Mouse (Mus musculus) CH12.LX (cell line): ENCODE data around the gene Cotl1. TPM values are rescaled to one million over a fixed set of nuclear protein-coding genes. Genes with fewer than 3 reads are reported as not detected.

Source experiments
- DNase-seq: peaks from one replicate; pipeline ENCODE4 v3.0.0-alpha.2; 2013; ENCODE audit errors: extremely low read depth
- H3K27ac ChIP-seq: 2 replicates; pipeline ENCODE4 v1.5.1; 2012; ENCODE audit warnings: low read depth, mild to moderate bottlenecking, control low read depth, moderate library complexity; ENCODE audit not compliant: insufficient read depth
- H3K27me3 ChIP-seq: replicated peaks from 2 replicates; pipeline ENCODE3; 2012; ENCODE audit warnings: inconsistent platforms
- H3K36me3 ChIP-seq, 2 experiments: replicated peaks in 1 of 2; 2 replicates each; pipeline versions ENCODE3 to v1.6.1; 2012; ENCODE audit warnings: inconsistent platforms in 1 of 2, low read length in 1 of 2, mild to moderate bottlenecking in 1 of 2, mixed read lengths in 1 of 2, moderate library complexity in 1 of 2; ENCODE audit not compliant: control insufficient read depth in 1 of 2, insufficient read depth in 1 of 2
- H3K4me1 ChIP-seq, 2 experiments: 2 replicates each; pipeline ENCODE4 v1.6.1; 2012; ENCODE audit warnings: inconsistent platforms in 1 of 2, moderate library complexity in 1 of 2; ENCODE audit not compliant: insufficient read depth in 2 of 2, control insufficient read depth in 1 of 2
- H3K4me2 ChIP-seq: 2 replicates; pipeline ENCODE4 v1.6.1; 2012; ENCODE audit warnings: low read depth, mild to moderate bottlenecking, control low read depth; ENCODE audit not compliant: poor library complexity, insufficient read depth, severe bottlenecking
- H3K4me3 ChIP-seq, 3 experiments: fragments of 150-350 bp in 1 of 3; sonication (generic) in 1 of 3; replicated peaks in 1 of 3; 2 replicates each; pipeline versions ENCODE3 to v1.5.1; 2011 to 2012; ENCODE audit warnings: low read depth in 2 of 3, low read length in 2 of 3, mild to moderate bottlenecking in 2 of 3, moderate library complexity in 2 of 3, control low read depth in 1 of 3, improper control_type of control experiment in 1 of 3, inconsistent platforms in 1 of 3, mixed read lengths in 1 of 3; ENCODE audit not compliant: poor library complexity in 1 of 3
- H3K79me2 ChIP-seq: replicated peaks from 2 replicates; pipeline ENCODE4 v1.6.1; 2012; ENCODE audit warnings: mild to moderate bottlenecking, moderate library complexity; ENCODE audit not compliant: control insufficient read depth, poor library complexity, insufficient read depth, severe bottlenecking; ENCODE audit errors: extremely low read depth
- H3K9ac ChIP-seq: 2 replicates; pipeline ENCODE4 v1.6.1; 2012; ENCODE audit warnings: low read depth, mild to moderate bottlenecking, control low read depth, moderate library complexity; ENCODE audit not compliant: insufficient read depth
- H3K9me3 ChIP-seq: replicated peaks from 2 replicates; pipeline ENCODE3; 2012; ENCODE audit warnings: low read length, inconsistent platforms, mixed read lengths
- CHD1 ChIP-seq: IDR thresholded peaks from 2 replicates; pipeline ENCODE4 v1.6.1; 2012; ENCODE audit warnings: low read depth, low read length, improper control_type of control experiment, inconsistent platforms
- CHD2 ChIP-seq: IDR thresholded peaks from 2 replicates; pipeline ENCODE4 v1.6.1; 2011; ENCODE audit warnings: low read length, improper control_type of control experiment
- CTCF ChIP-seq, 2 experiments: IDR thresholded peaks in 1 of 2; conservative IDR thresholded peaks in 1 of 2; 2 replicates each; pipeline ENCODE4 v1.5.1; 2011 to 2012; ENCODE audit warnings: low read depth in 2 of 2, low read length in 2 of 2, improper control_type of control experiment in 1 of 2, inconsistent platforms in 1 of 2, mild to moderate bottlenecking in 1 of 2, moderate library complexity in 1 of 2
- E2F4 ChIP-seq: IDR thresholded peaks from 2 replicates; pipeline ENCODE4 v1.6.1; 2011; ENCODE audit warnings: low read depth, low read length, improper control_type of control experiment; ENCODE audit not compliant: insufficient replicate concordance
- GABPA ChIP-seq: IDR thresholded peaks from 2 replicates; pipeline ENCODE4 v1.6.1; 2012; ENCODE audit warnings: low read depth, low read length, improper control_type of control experiment, inconsistent platforms; ENCODE audit not compliant: insufficient replicate concordance
- HCFC1 ChIP-seq: IDR thresholded peaks from 2 replicates; pipeline ENCODE4 v1.6.1; 2012; ENCODE audit warnings: low read depth, mild to moderate bottlenecking, inconsistent platforms, low read length, improper control_type of control experiment
- IRF4 ChIP-seq: IDR thresholded peaks from 2 replicates; pipeline ENCODE4 v1.6.1; 2014; ENCODE audit warnings: low read depth, mild to moderate bottlenecking, inconsistent platforms, low read length, improper control_type of control experiment
- JUND ChIP-seq: conservative IDR thresholded peaks from 2 replicates; pipeline ENCODE4 v1.6.1; 2011; ENCODE audit warnings: low read depth, low read length, improper control_type of control experiment
- MAZ ChIP-seq: IDR thresholded peaks from 2 replicates; pipeline ENCODE4 v1.6.1; 2012; ENCODE audit warnings: low read depth, mild to moderate bottlenecking, inconsistent platforms, low read length, improper control_type of control experiment, moderate library complexity
- MEF2A ChIP-seq: IDR thresholded peaks from 2 replicates; pipeline ENCODE4 v1.6.1; 2014; ENCODE audit warnings: low read depth, mild to moderate bottlenecking, inconsistent platforms, low read length, improper control_type of control experiment, borderline replicate concordance
- MYC ChIP-seq: IDR thresholded peaks from 2 replicates; pipeline ENCODE4 v1.6.1; 2011; ENCODE audit warnings: low read depth, mild to moderate bottlenecking, improper control_type of control experiment, low read length
- NRF1 ChIP-seq: IDR thresholded peaks from 2 replicates; pipeline ENCODE4 v1.6.1; 2014; ENCODE audit warnings: low read depth, mild to moderate bottlenecking, inconsistent platforms, low read length, improper control_type of control experiment, moderate library complexity
- RCOR1 ChIP-seq: conservative IDR thresholded peaks from 2 replicates; pipeline ENCODE4 v1.6.1; 2012; ENCODE audit warnings: low read depth, mild to moderate bottlenecking, inconsistent platforms, low read length, improper control_type of control experiment
- SIN3A ChIP-seq: IDR thresholded peaks from 2 replicates; pipeline ENCODE4 v1.6.1; 2012; ENCODE audit warnings: low read length, improper control_type of control experiment, inconsistent platforms
- UBTF ChIP-seq: IDR thresholded peaks from 2 replicates; pipeline ENCODE4 v1.6.1; 2012; ENCODE audit warnings: low read depth, mild to moderate bottlenecking, inconsistent platforms, low read length, improper control_type of control experiment, moderate library complexity
- USF2 ChIP-seq: conservative IDR thresholded peaks from 2 replicates; pipeline ENCODE4 v1.6.1; 2011; ENCODE audit warnings: low read depth, low read length, improper control_type of control experiment
- ZC3H11A ChIP-seq: IDR thresholded peaks from 2 replicates; pipeline ENCODE4 v1.6.1; 2012; ENCODE audit warnings: low read depth, mild to moderate bottlenecking, inconsistent platforms, low read length, improper control_type of control experiment
- dilution Hi-C: fragments of 300-500 bp; cut with MboI; formaldehyde crosslinking; loops from 2 replicates; pipeline ENCODE4 v1.14.3; 2020; ENCODE audit warnings: low sequenced_read_pairs; ENCODE audit not compliant: extremely low pct_unique_long_range_greater_than_20kb, extremely low pct_ligation_motif_present
- in situ Hi-C: fragments of 300-500 bp; cut with MboI; formaldehyde crosslinking; loops from 3 replicates; pipeline ENCODE4 v1.14.3; 2019; ENCODE audit warnings: low sequenced_read_pairs, low pct_ligation_motif_present, low pct_unique_long_range_greater_than_20kb, mixed read lengths
- polyA plus RNA-seq: library from polyadenylated mRNA; unstranded; fragments of >175 nt; gene quantifications from 2 replicates; pipeline ENCODE4 v1.2.1, GENCODE M21; 2012; ENCODE audit warnings: low read depth; ENCODE audit not compliant: insufficient read length
- total RNA-seq, 2 experiments: library from RNA; depleted of rRNA; stranded (reverse); fragments of 300-350 nt in 1 of 2; fragments of >200 nt in 1 of 2; gene quantifications; 2 replicates each; pipeline ENCODE4 v1.2.3; 2012 to 2014

Cotl1 gene
- total and polyA plus RNA-seq, 3 experiments: 59.6 to 375 (median 135) TPM

GRCm38 (mm10) chr8:119819976-119820375, 20.4 kb downstream of the Cotl1 start:
- H3K79me2 ChIP-seq: no peaks in the 10 kb centered on the region
- H3K27me3 ChIP-seq: no peaks in the 10 kb centered on the region
- peaks cover 0 to 23% of the 10 kb centered on the region in 2 experiments; a peak in 3 of 4 replicates for H3K4me1 ChIP-seq
- no peak for DNase-seq
- peaks cover 0 to 85% of the 10 kb centered on the region in 2 experiments for H3K36me3 ChIP-seq
- H3K4me3 ChIP-seq: no peak overlapping the region
- TF ChIP-seq SIN3A: no peak
- TF ChIP-seq, all 38 proteins: peak for 0
- Histone ChIP-seq H3K9me3 (peaks cover 4% of the 10 kb centered on the region), H3K4me2 (no peak overlapping the region), H3K27ac (no peak overlapping the region), H3K9ac (no peak overlapping the region)
- in situ Hi-C loops: no loop called here
- dilution Hi-C loops: no loop called here

GRCm38 (mm10) chr8:119819316-119819715, 21.0 kb downstream of the Cotl1 start:
- dilution Hi-C loops: no loop called here
- Histone ChIP-seq H3K4me1 (peaks cover 0 to 26% of the 10 kb centered on the region in 2 experiments; a peak in 2 of 4 replicates), H3K9ac (no peak overlapping the region), H3K27me3 (no peaks in the 10 kb centered on the region), H3K27ac (no peak overlapping the region), H3K9me3 (peaks cover 6% of the 10 kb centered on the region), H3K4me2 (no peak overlapping the region), H3K36me3 (peaks cover 0 to 88% of the 10 kb centered on the region in 2 experiments)
- in situ Hi-C loops: no loop called here
- no peak for DNase-seq
- TF ChIP-seq CHD2 (no peak), RCOR1 (no peak), GABPA (no peak), MEF2A (no peak), MAZ (no peak), UBTF (no peak), JUND (no peak), CHD1 (no peak), ZC3H11A (no peak), IRF4 (no peak), E2F4 (no peak), CTCF (conservative IDR thresholded peaks at IDR 0.05 in 1 of 2, IDR thresholded peaks at IDR 0.05 in 1 of 2; ENCODE audit: low read depth in 2 of 2, low read length in 2 of 2) (no peak), HCFC1 (no peak), MYC (no peak), USF2 (no peak), SIN3A (no peak), NRF1 (no peak)
- TF ChIP-seq, all 38 proteins: peak for 0
- H3K4me3 ChIP-seq: no peak overlapping the region
- no peaks in the 10 kb centered on the region for H3K79me2 ChIP-seq
